Comparison of ENCODE assay signal across 23 mouse cellular contexts in genomic region chr12:98197401-98197800, GRCm38 (mm10).
"Had no signal": no experiment of that assay in that cellular context is flagged by ENCODE, and none has a peak within 500 bp of the region (broad histone marks: within the 10 kb centered on the region; RNA-seq: fewer than 3 reads in every experiment).

No protein-coding gene starts in this region.

- H3K27me3 ChIP-seq: heart, embryonic 13.5 days; heart, embryonic 15.5 days; hindbrain, embryonic 13.5 days; hindbrain, embryonic 15.5 days; limb, embryonic 13.5 days; limb, embryonic 15.5 days; liver, embryonic 12.5 days had no signal

- ATAC-seq: hindbrain, postnatal 0 days; intestine, embryonic 16.5 days; liver, embryonic 12.5 days had no signal

- H3K4me1 ChIP-seq: heart, embryonic 13.5 days; heart, embryonic 15.5 days; hindbrain, embryonic 13.5 days; hindbrain, embryonic 15.5 days; limb, embryonic 13.5 days; limb, embryonic 15.5 days; liver, embryonic 12.5 days had no signal

- H3K9me3 ChIP-seq: heart, embryonic 13.5 days; heart, embryonic 15.5 days; hindbrain, embryonic 13.5 days; hindbrain, embryonic 15.5 days; limb, embryonic 13.5 days; limb, embryonic 15.5 days; liver, embryonic 12.5 days had no signal

- H3K4me3 ChIP-seq: heart, adult 2 months; heart, embryonic 13.5 days; heart, embryonic 15.5 days; hindbrain, embryonic 13.5 days; hindbrain, embryonic 15.5 days; limb, embryonic 13.5 days; limb, embryonic 15.5 days; liver, embryonic 12.5 days had no signal

- H3K4me2 ChIP-seq: heart, embryonic 11.5 days; heart, embryonic 13.5 days; heart, embryonic 15.5 days; hindbrain, embryonic 13.5 days; hindbrain, embryonic 15.5 days; limb, embryonic 13.5 days; limb, embryonic 15.5 days; liver, embryonic 12.5 days had no signal

- H3K9ac ChIP-seq: heart, embryonic 13.5 days; heart, embryonic 15.5 days; hindbrain, embryonic 13.5 days; hindbrain, embryonic 15.5 days; limb, embryonic 13.5 days; limb, embryonic 15.5 days; liver, embryonic 12.5 days; liver, embryonic 14.5 days had no signal

- H3K36me3 ChIP-seq: heart, embryonic 15.5 days; hindbrain, embryonic 15.5 days; limb, embryonic 15.5 days; liver, embryonic 12.5 days had no signal

- DNase-seq: gastrocnemius, postnatal 14 days; gastrocnemius, postnatal 36 days; heart, adult 2 months; heart, postnatal 14 days; heart, postnatal 36 days; kidney, adult 18-20 months; kidney, adult 8-10 months; kidney, postnatal 14 days; kidney, postnatal 36 days; layer of hippocampus, adult 9-11 months; layer of hippocampus, postnatal 36 days; left cerebral cortex, postnatal 4 days had no signal

- H3K27ac ChIP-seq: heart, adult 2 months; heart, embryonic 13.5 days; heart, embryonic 15.5 days; hindbrain, embryonic 13.5 days; hindbrain, embryonic 15.5 days; hindbrain, postnatal 0 days; limb, embryonic 13.5 days; limb, embryonic 15.5 days; liver, embryonic 12.5 days; liver, embryonic 14.5 days had no signal
